Mouse (Mus musculus): Measurements from ENCODE around the gene Fblim1. TPM values are rescaled to one million over a fixed set of nuclear protein-coding genes. Genes with fewer than 3 reads are reported as not detected.

The Fblim1 gene
- polyA plus RNA-seq, 1 experiment = 29.5 TPM

- TF ChIP-seq MYOG (IDR thresholded peaks at IDR 0.05; ENCODE audit: control insufficient read depth in 1 of 3, insufficient read depth in 1 of 3, insufficient read length in 2 of 3, low read depth in 2 of 3) (peak in 1 of 3 experiments; percentile 31), E2F4 (IDR thresholded peaks at IDR 0.05; ENCODE audit: insufficient read depth) (no peak), MYOD1 (IDR thresholded peaks at IDR 0.05; ENCODE audit: control insufficient read depth in 1 of 3, insufficient read length in 2 of 3, low read depth in 2 of 3) (peak in 1 of 3 experiments; percentile 20), POLR2A (IDR thresholded peaks at IDR 0.05; ENCODE audit: insufficient read length, low read depth) (no peak), POLR2AphosphoS2 (IDR thresholded peaks at IDR 0.05; ENCODE audit: insufficient read length, low read depth) (peak; percentile 61)
- Histone ChIP-seq H3K27me3 (ENCODE audit: control insufficient read depth, insufficient read depth, insufficient read length) (no peaks in the 10 kb centered on the region), H3ac (ENCODE audit: control insufficient read depth, insufficient read length) (no peak overlapping the region), H3K79me2 (ENCODE audit: control insufficient read depth, insufficient read depth) (no peaks in the 10 kb centered on the region), H3K36me3 (ENCODE audit: control insufficient read depth, insufficient read depth) (no peaks in the 10 kb centered on the region), H3K4me3 (no peak overlapping the region), H3K4me2 (ENCODE audit: low read depth) (peak overlapping the region; percentile 66)
These were observed 30.9 kb downstream of the Fblim1 start for GRCm38 (mm10) chr4:141574789-141575702.

- Histone ChIP-seq H3ac (ENCODE audit: control insufficient read depth, insufficient read length) (no peak overlapping the region), H3K79me2 (ENCODE audit: control insufficient read depth, insufficient read depth) (no peaks in the 10 kb centered on the region), H3K36me3 (ENCODE audit: control insufficient read depth, insufficient read depth) (no peaks in the 10 kb centered on the region), H3K4me2 (ENCODE audit: low read depth) (peak overlapping the region; percentile 49), H3K27me3 (ENCODE audit: control insufficient read depth, insufficient read depth, insufficient read length) (no peaks in the 10 kb centered on the region), H3K4me3 (no peak overlapping the region)
- TF ChIP-seq POLR2AphosphoS2 (IDR thresholded peaks at IDR 0.05; ENCODE audit: insufficient read length, low read depth) (no peak), MYOD1 (IDR thresholded peaks at IDR 0.05; ENCODE audit: control insufficient read depth in 1 of 3, insufficient read length in 2 of 3, low read depth in 2 of 3) (no peak), MAX (IDR thresholded peaks at IDR 0.05; ENCODE audit: low read depth) (no peak), TCF3 (IDR thresholded peaks at IDR 0.05; ENCODE audit: insufficient read length, low read depth) (no peak), REST (IDR thresholded peaks at IDR 0.05; ENCODE audit: insufficient read depth, insufficient read length) (no peak), CEBPB (IDR thresholded peaks at IDR 0.05; ENCODE audit: insufficient read depth, poor library complexity, severe bottlenecking) (peak; percentile 86)
These were observed 32.4 kb downstream of the Fblim1 start for GRCm38 (mm10) chr4:141573359-141573966.

- Histone ChIP-seq H3K27me3 (ENCODE audit: control insufficient read depth, insufficient read depth, insufficient read length) (no peaks in the 10 kb centered on the region), H3ac (ENCODE audit: control insufficient read depth, insufficient read length) (no peak overlapping the region), H3K4me3 (no peak overlapping the region), H3K36me3 (ENCODE audit: control insufficient read depth, insufficient read depth) (no peaks in the 10 kb centered on the region), H3K79me2 (ENCODE audit: control insufficient read depth, insufficient read depth) (no peaks in the 10 kb centered on the region), H3K4me2 (ENCODE audit: low read depth) (peak overlapping the region; percentile 49)
- TF ChIP-seq POLR2A (IDR thresholded peaks at IDR 0.05; ENCODE audit: insufficient read length, low read depth) (no peak), TCF3 (IDR thresholded peaks at IDR 0.05; ENCODE audit: insufficient read length, low read depth) (no peak), POLR2AphosphoS2 (IDR thresholded peaks at IDR 0.05; ENCODE audit: insufficient read length, low read depth) (no peak), CEBPB (IDR thresholded peaks at IDR 0.05; ENCODE audit: insufficient read depth, poor library complexity, severe bottlenecking) (no peak), TCF12 (IDR thresholded peaks at IDR 0.05; ENCODE audit: insufficient read depth, poor library complexity, severe bottlenecking) (no peak), MAX (IDR thresholded peaks at IDR 0.05; ENCODE audit: low read depth) (no peak), USF1 (IDR thresholded peaks at IDR 0.05; ENCODE audit: low read depth) (no peak), E2F4 (IDR thresholded peaks at IDR 0.05; ENCODE audit: insufficient read depth) (no peak)
These were observed 33.1 kb downstream of the Fblim1 start for GRCm38 (mm10) chr4:141572668-141573358.

GRCm38 (mm10) chr4:141571934-141572333 is 34.0 kb downstream of the Fblim1 start:
- no peak for TF ChIP-seq CEBPB (IDR thresholded peaks at IDR 0.05; ENCODE audit: insufficient read depth, poor library complexity, severe bottlenecking)
- no peak for TF ChIP-seq TCF3 (IDR thresholded peaks at IDR 0.05; ENCODE audit: insufficient read length, low read depth)
- TF ChIP-seq REST (IDR thresholded peaks at IDR 0.05; ENCODE audit: insufficient read depth, insufficient read length) = no peak
- TF ChIP-seq POLR2A (IDR thresholded peaks at IDR 0.05; ENCODE audit: insufficient read length, low read depth) = no peak
- Histone ChIP-seq H3K79me2 (ENCODE audit: control insufficient read depth, insufficient read depth) (no peaks in the 10 kb centered on the region), H3K27me3 (ENCODE audit: control insufficient read depth, insufficient read depth, insufficient read length) (no peaks in the 10 kb centered on the region), H3K4me2 (ENCODE audit: low read depth) (no peak overlapping the region), H3ac (ENCODE audit: control insufficient read depth, insufficient read length) (no peak overlapping the region), H3K4me3 (no peak overlapping the region), H3K36me3 (ENCODE audit: control insufficient read depth, insufficient read depth) (no peaks in the 10 kb centered on the region)

GRCm38 (mm10) chr4:141571337-141571739 is 34.6 kb downstream of the Fblim1 start:
- Histone ChIP-seq H3K27me3 (ENCODE audit: control insufficient read depth, insufficient read depth, insufficient read length) (no peaks in the 10 kb centered on the region), H3K36me3 (ENCODE audit: control insufficient read depth, insufficient read depth) (no peaks in the 10 kb centered on the region), H3K79me2 (ENCODE audit: control insufficient read depth, insufficient read depth) (no peaks in the 10 kb centered on the region), H3ac (ENCODE audit: control insufficient read depth, insufficient read length) (no peak overlapping the region), H3K4me3 (no peak overlapping the region), H3K4me2 (ENCODE audit: low read depth) (peak overlapping the region; percentile 51)
- TF ChIP-seq USF1 (IDR thresholded peaks at IDR 0.05; ENCODE audit: low read depth) (no peak), POLR2A (IDR thresholded peaks at IDR 0.05; ENCODE audit: insufficient read length, low read depth) (no peak), MYOG (IDR thresholded peaks at IDR 0.05; ENCODE audit: control insufficient read depth in 1 of 3, insufficient read depth in 1 of 3, insufficient read length in 2 of 3, low read depth in 2 of 3) (peak in 2 of 3 experiments; percentile 87 to 95), MAX (IDR thresholded peaks at IDR 0.05; ENCODE audit: low read depth) (no peak), TCF3 (IDR thresholded peaks at IDR 0.05; ENCODE audit: insufficient read length, low read depth) (peak; percentile 66), SRF (IDR thresholded peaks at IDR 0.05; ENCODE audit: control insufficient read depth, insufficient read length, low read depth) (no peak), MYOD1 (IDR thresholded peaks at IDR 0.05; ENCODE audit: control insufficient read depth in 1 of 3, insufficient read length in 2 of 3, low read depth in 2 of 3) (peak in 2 of 3 experiments; percentile 73 to 97), TCF12 (IDR thresholded peaks at IDR 0.05; ENCODE audit: insufficient read depth, poor library complexity, severe bottlenecking) (peak; percentile 40)
